Mouse (Mus musculus) CH12.LX (cell line): Measurements from ENCODE around the gene Ube2g1.

Experiments
- BHLHE40 ChIP-seq: IDR thresholded peaks from 2 replicates; pipeline ENCODE4 v1.6.1; 2011; ENCODE audit warnings: mild to moderate bottlenecking, low read depth, low read length, improper control_type of control experiment
- CHD2 ChIP-seq: IDR thresholded peaks from 2 replicates; pipeline ENCODE4 v1.6.1; 2011; ENCODE audit warnings: low read length, improper control_type of control experiment
- CTCF ChIP-seq, 2 experiments: IDR thresholded peaks in 1 of 2; conservative IDR thresholded peaks in 1 of 2; 2 replicates each; pipeline ENCODE4 v1.5.1; 2011 to 2012; ENCODE audit warnings: low read depth in 2 of 2, low read length in 2 of 2, improper control_type of control experiment in 1 of 2, inconsistent platforms in 1 of 2, mild to moderate bottlenecking in 1 of 2, moderate library complexity in 1 of 2
- GABPA ChIP-seq: IDR thresholded peaks from 2 replicates; pipeline ENCODE4 v1.6.1; 2012; ENCODE audit warnings: low read depth, low read length, improper control_type of control experiment, inconsistent platforms; ENCODE audit not compliant: insufficient replicate concordance
- KAT2A ChIP-seq: IDR thresholded peaks from 2 replicates; pipeline ENCODE4 v1.6.1; 2012; ENCODE audit warnings: low read length, improper control_type of control experiment, inconsistent platforms; ENCODE audit not compliant: insufficient replicate concordance
- MAFK ChIP-seq: IDR thresholded peaks from 2 replicates; pipeline ENCODE4 v1.6.1; 2011; ENCODE audit warnings: low read length, improper control_type of control experiment; ENCODE audit not compliant: insufficient replicate concordance
- MAX ChIP-seq: IDR thresholded peaks from 2 replicates; pipeline ENCODE4 v1.6.1; 2011; ENCODE audit warnings: low read length, improper control_type of control experiment
- MAZ ChIP-seq: IDR thresholded peaks from 2 replicates; pipeline ENCODE4 v1.6.1; 2012; ENCODE audit warnings: low read depth, mild to moderate bottlenecking, inconsistent platforms, low read length, improper control_type of control experiment, moderate library complexity
- POLR2A ChIP-seq: IDR thresholded peaks from 2 replicates; pipeline ENCODE4 v1.6.1; 2011; ENCODE audit warnings: low read depth, mild to moderate bottlenecking, improper control_type of control experiment, low read length
- TCF12 ChIP-seq: IDR thresholded peaks from 2 replicates; pipeline ENCODE4 v1.6.1; 2014; ENCODE audit warnings: low read depth, mild to moderate bottlenecking, inconsistent platforms, low read length, improper control_type of control experiment
- USF1 ChIP-seq: IDR thresholded peaks from 2 replicates; pipeline ENCODE4 v1.6.1; 2014; ENCODE audit warnings: low read depth, mild to moderate bottlenecking, inconsistent platforms, low read length, improper control_type of control experiment
- ZNF384 ChIP-seq: IDR thresholded peaks from 2 replicates; pipeline ENCODE4 v1.6.1; 2012; ENCODE audit warnings: low read depth, low read length, improper control_type of control experiment, inconsistent platforms

DNA sequence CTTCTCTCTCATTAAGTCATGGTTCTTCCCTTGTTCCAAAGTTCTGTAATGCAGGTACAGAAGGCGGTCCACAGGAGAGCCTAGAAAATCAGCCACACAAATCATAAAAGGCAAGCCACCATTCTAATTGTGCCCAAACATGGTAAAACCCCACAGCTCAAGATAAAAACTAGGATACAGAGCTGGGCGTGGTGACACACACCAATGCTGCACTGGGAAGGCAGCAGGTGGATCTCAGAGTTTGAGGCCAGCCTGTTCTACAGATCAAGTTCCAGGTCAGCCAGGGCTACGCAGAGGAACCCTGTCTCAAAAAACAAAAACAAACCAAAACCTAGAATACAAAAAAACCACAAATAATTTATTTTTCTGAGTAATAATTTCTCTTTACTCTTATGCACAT, 20.5 kb upstream of the Ube2g1 start:
- no peak for TF ChIP-seq MAFK
- TF ChIP-seq CTCF (conservative IDR thresholded peaks at IDR 0.05 in 1 of 2, IDR thresholded peaks at IDR 0.05 in 1 of 2; ENCODE audit: low read depth in 2 of 2, low read length in 2 of 2), result no peak
- no peak for TF ChIP-seq GABPA
- no peak for TF ChIP-seq POLR2A
- TF ChIP-seq KAT2A, result no peak
- TF ChIP-seq USF1, result no peak
- TF ChIP-seq MAZ, result no peak
- no peak for TF ChIP-seq CHD2
- TF ChIP-seq TCF12, result no peak
- TF ChIP-seq BHLHE40, result no peak
- no peak for TF ChIP-seq MAX
- TF ChIP-seq ZNF384, result no peak
